In the genomic region with DNA sequence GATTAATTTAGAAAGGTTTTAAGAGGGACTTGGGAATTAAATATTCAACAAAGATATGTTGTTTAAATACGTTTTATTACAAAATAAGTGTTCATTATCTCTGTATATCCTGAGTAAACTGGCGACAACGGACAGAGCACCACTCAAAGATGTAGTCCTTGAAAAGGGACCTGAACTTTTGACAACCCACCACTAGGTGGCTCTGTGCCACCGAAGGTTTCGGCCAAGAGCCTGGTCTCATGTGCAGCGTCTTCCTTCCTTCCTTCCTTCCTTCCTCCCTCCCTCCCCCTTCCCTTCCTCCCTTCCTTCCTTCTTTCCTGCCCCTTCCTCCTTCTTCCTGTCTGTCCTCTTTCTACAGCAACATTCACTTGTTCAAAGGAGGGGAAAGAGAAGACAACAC, we compare ENCODE assay signal across 9 mouse cellular contexts. TPM values are rescaled to one million over a fixed set of nuclear protein-coding genes. Genes with fewer than 3 reads are reported as not detected.
DNase-seq lines count a peak whose midpoint lies in the region; ATAC-seq and TF ChIP-seq lines count a peak whose summit lies in the region.
"Had no signal": no experiment of that assay in that cellular context is flagged by ENCODE, and none has a peak within 500 bp of the region (broad histone marks: within the 10 kb centered on the region; RNA-seq: fewer than 3 reads in every experiment).

No protein-coding gene starts in this region.

- WGBS in lung, postnatal 0 days: 0% methylated on average over 6 of the region's 6 CpGs

- H3K27me3 ChIP-seq in ES-Bruce4 (ENCODE audit: control insufficient read depth, insufficient read depth, low read length, poor library complexity, severe bottlenecking): no peaks in the 10 kb centered on the region
- no peaks in the 10 kb centered on the region for H3K27me3 ChIP-seq in lung, postnatal 0 days (replicated peaks; ENCODE audit: insufficient read depth, low read length)

- ATAC-seq in lung, postnatal 0 days: no peak

- no peak for TF ChIP-seq POLR2A in ES-Bruce4 (IDR thresholded peaks at IDR 0.05; ENCODE audit: insufficient read depth, low read length)

- no peak overlapping the region for H3K27ac ChIP-seq in ES-Bruce4 (ENCODE audit: insufficient read depth, low read length)
- H3K27ac ChIP-seq in lung, postnatal 0 days (ENCODE audit: low read length): no peak overlapping the region
- H3K27ac ChIP-seq: liver, embryonic 15.5 days had no signal

- H3K4me3 ChIP-seq in ES-Bruce4 (ENCODE audit: low read depth, low read length): no peak overlapping the region
- no peak overlapping the region for H3K4me3 ChIP-seq in lung, postnatal 0 days (ENCODE audit: low read depth, low read length)
- H3K4me3 ChIP-seq: liver, embryonic 15.5 days had no signal

- no peak overlapping the region for H3K4me2 ChIP-seq in lung, postnatal 0 days (replicated peaks; ENCODE audit: low read depth, low read length)
- H3K4me2 ChIP-seq: liver, embryonic 15.5 days had no signal

- no peak for TF ChIP-seq EP300 in ES-Bruce4 (IDR thresholded peaks at IDR 0.05; ENCODE audit: insufficient read depth, low read depth, low read length)
- no peak for TF ChIP-seq EP300 in lung, postnatal 0 days (IDR thresholded peaks at IDR 0.05)

- no peaks in the 10 kb centered on the region for H3K36me3 ChIP-seq in ES-Bruce4 (ENCODE audit: control insufficient read depth, insufficient read depth, low read length, poor library complexity, severe bottlenecking)
- no peaks in the 10 kb centered on the region for H3K36me3 ChIP-seq in lung, postnatal 0 days (ENCODE audit: insufficient read depth, low read length)
- H3K36me3 ChIP-seq: liver, embryonic 15.5 days had no signal

- no peaks in the 10 kb centered on the region for H3K9me3 ChIP-seq in ES-Bruce4 (replicated peaks; ENCODE audit: control insufficient read depth, insufficient read depth, low read length, poor library complexity, severe bottlenecking)
- H3K9me3 ChIP-seq in lung, postnatal 0 days (ENCODE audit: low read length): no peaks in the 10 kb centered on the region
- H3K9me3 ChIP-seq: liver, embryonic 15.5 days had no signal

- TF ChIP-seq CTCF in ES-Bruce4 (IDR thresholded peaks at IDR 0.05; ENCODE audit: low read depth, low read length): peak; percentile 75
- TF ChIP-seq CTCF in lung, postnatal 0 days (IDR thresholded peaks at IDR 0.05): peak; percentile 88

- peak; percentile 69 for DNase-seq in adrenal gland, postnatal 25 days
- DNase-seq in embryo, embryonic 9.5 days (ENCODE audit: extremely low spot score): peak; percentile 80
- DNase-seq in gastrocnemius, postnatal 4 days (ENCODE audit: low spot score in 2 of 2): peak; percentile 59 to 68
- peak; percentile 82 to 85 for DNase-seq in kidney, postnatal 4 days
- peak; percentile 83 for DNase-seq in lung, postnatal 0 days (ENCODE audit: low spot score)
- DNase-seq in retina, postnatal 7 days (ENCODE audit: low read depth, low spot score): peak; percentile 46
- DNase-seq in yolk sac, embryonic 10.5 days (ENCODE audit: low spot score): peak; percentile 58

- H3K9ac ChIP-seq in ES-Bruce4 (ENCODE audit: low read depth, poor library complexity, severe bottlenecking): no peak overlapping the region
- H3K9ac ChIP-seq in lung, postnatal 0 days (replicated peaks; ENCODE audit: low read depth): no peak overlapping the region
- H3K9ac ChIP-seq: liver, embryonic 15.5 days had no signal

- no peaks in the 10 kb centered on the region for H3K4me1 ChIP-seq in ES-Bruce4 (ENCODE audit: control insufficient read depth, insufficient read depth, low read length)
- no peaks in the 10 kb centered on the region for H3K4me1 ChIP-seq in lung, postnatal 0 days (ENCODE audit: insufficient read depth, low read depth, low read length)
- H3K4me1 ChIP-seq: liver, embryonic 15.5 days had no signal

RNA-seq across cellular contexts. Expression of gene Cenpf, which starts 13.1 kb away (rescaled TPM):
- polyA plus RNA-seq in ES-Bruce4 (2011; ENCODE audit: insufficient read depth, insufficient read length, low read depth, missing spikeins): 157 and 169 TPM in 2 replicates
- total RNA-seq in adrenal gland, postnatal 25 days (2021): 7.2 and 11.9 TPM in 2 replicates
- 10 to 100 TPM; 15.0 to 25.3 TPM for total RNA-seq in gastrocnemius, postnatal 4 days (2021)
- 4.1 and 6.3 TPM in 2 replicates for polyA plus RNA-seq in lung, postnatal 0 days (2015; fragmentation: Nextera tagmentation; extraction: Ambion mirVana)

RNA-seq across cellular contexts. Expression of gene Ptpn14, which starts 27.1 kb away (rescaled TPM):
- 141 and 149 TPM in 2 replicates for polyA plus RNA-seq in ES-Bruce4 (2011; ENCODE audit: insufficient read depth, insufficient read length, low read depth, missing spikeins)
- 17.1 and 23.4 TPM in 2 replicates for total RNA-seq in adrenal gland, postnatal 25 days (2021)
- 10 to 100 TPM; 19.7 to 22.1 TPM for total RNA-seq in gastrocnemius, postnatal 4 days (2021)
- 4.9 and 5.2 TPM in 2 replicates for polyA plus RNA-seq in lung, postnatal 0 days (2015; fragmentation: Nextera tagmentation; extraction: Ambion mirVana)
